Mouse (Mus musculus) liver, embryonic 16.5 days (tissue): Measurements from ENCODE around the gene Wbp1l. TPM values are rescaled to one million over a fixed set of nuclear protein-coding genes. Genes with fewer than 3 reads are reported as not detected.

Source experiments
- ATAC-seq: fragments of 200-750 bp; cut with Nextera tagmentation; 2 replicates; pipeline ENCODE4 v1.8.0; 2017; ENCODE audit warnings: low read depth, mild to moderate bottlenecking, moderate number of reproducible peaks, moderate library complexity
- H3K27ac ChIP-seq: fragments of 300-500 bp; sonication (generic); 2 replicates; pipeline ENCODE4 v1.5.1; 2014; ENCODE audit warnings: mild to moderate bottlenecking, low read length
- H3K27me3 ChIP-seq: fragments of 300-500 bp; sonication (generic); 2 replicates; pipeline ENCODE4 v1.6.1; 2014; ENCODE audit warnings: low read depth, low read length, mixed read lengths; ENCODE audit not compliant: control insufficient read depth, insufficient read depth
- H3K36me3 ChIP-seq: fragments of 300-500 bp; sonication (generic); 2 replicates; pipeline ENCODE4 v1.6.1; 2014; ENCODE audit warnings: mild to moderate bottlenecking; ENCODE audit not compliant: control insufficient read depth, insufficient read depth
- H3K4me1 ChIP-seq: fragments of 300-500 bp; sonication (generic); 2 replicates; pipeline ENCODE4 v1.6.1; 2014; ENCODE audit warnings: low read depth, low read length, mixed read lengths; ENCODE audit not compliant: control insufficient read depth
- H3K4me2 ChIP-seq: fragments of 300-500 bp; sonication (generic); 2 replicates; pipeline ENCODE4 v1.6.1; 2014; ENCODE audit warnings: low read depth, low read length, mixed read lengths
- H3K4me3 ChIP-seq: fragments of 300-500 bp; sonication (generic); 2 replicates; pipeline ENCODE4 v1.5.1; 2014; ENCODE audit warnings: low read depth, mild to moderate bottlenecking, low read length
- H3K9ac ChIP-seq: fragments of 300-500 bp; sonication (generic); 2 replicates; pipeline ENCODE4 v1.6.1; 2014; ENCODE audit warnings: low read depth, low read length
- H3K9me3 ChIP-seq: fragments of 300-500 bp; sonication (generic); replicated peaks from 2 replicates; pipeline ENCODE4 v1.6.1; 2016; ENCODE audit warnings: low read length; ENCODE audit not compliant: control insufficient read depth
- WGBS: fragments of 180-500 bp; shearing (Covaris S2); extraction: QIAGEN DNeasy Blood & Tissue Kit; methylation state at CpG from one replicate; pipeline ENCODE4 v1.1.7; 2014; ENCODE audit not compliant: insufficient replicate concordance; 5-methylcytosine and 5-hydroxymethylcytosine counted together
- polyA plus RNA-seq: library from polyadenylated mRNA; unstranded; fragments of >200 nt; fragmentation: Nextera tagmentation; extraction: Ambion mirVana; gene quantifications from 2 replicates; pipeline ENCODE4 v1.2.1, GENCODE M21; 2015

The Wbp1l gene
- polyA plus RNA-seq, 1 experiment from 2014 or later = 31.5 TPM

DNA sequence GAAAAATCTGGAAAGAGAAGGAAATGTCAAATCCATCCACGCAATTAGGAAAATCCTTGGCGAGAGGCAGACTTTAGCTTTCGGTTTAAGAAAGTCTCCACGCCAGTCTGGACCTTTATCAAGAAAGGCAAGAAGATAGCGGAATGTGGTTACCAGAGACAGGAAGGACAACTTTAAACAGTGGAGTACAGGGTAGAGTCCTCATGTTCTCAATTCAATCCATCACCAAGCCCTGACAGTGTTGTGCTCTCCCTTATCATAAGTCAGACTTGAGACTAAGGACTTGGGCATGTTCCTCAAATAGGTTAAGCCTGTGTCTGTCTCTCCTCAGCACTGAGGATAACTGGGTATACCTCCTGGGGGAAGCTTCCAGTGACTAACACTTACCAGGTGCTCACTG is 70.9 kb downstream of the Wbp1l start:
- H3K9ac ChIP-seq = no peak overlapping the region
- no peak overlapping the region for H3K27ac ChIP-seq
- no peaks in the 10 kb centered on the region for H3K9me3 ChIP-seq
- H3K4me3 ChIP-seq = no peak overlapping the region
- H3K27me3 ChIP-seq = no peaks in the 10 kb centered on the region
- H3K4me2 ChIP-seq = peak overlapping the region; percentile 18; the same call in 1 of the 2 replicates
- ATAC-seq = no peak
- no peaks in the 10 kb centered on the region for H3K36me3 ChIP-seq
- WGBS = 29% methylated on average over 5 of the region's 5 CpGs
- H3K4me1 ChIP-seq = peaks cover 14% of the 10 kb centered on the region

DNA sequence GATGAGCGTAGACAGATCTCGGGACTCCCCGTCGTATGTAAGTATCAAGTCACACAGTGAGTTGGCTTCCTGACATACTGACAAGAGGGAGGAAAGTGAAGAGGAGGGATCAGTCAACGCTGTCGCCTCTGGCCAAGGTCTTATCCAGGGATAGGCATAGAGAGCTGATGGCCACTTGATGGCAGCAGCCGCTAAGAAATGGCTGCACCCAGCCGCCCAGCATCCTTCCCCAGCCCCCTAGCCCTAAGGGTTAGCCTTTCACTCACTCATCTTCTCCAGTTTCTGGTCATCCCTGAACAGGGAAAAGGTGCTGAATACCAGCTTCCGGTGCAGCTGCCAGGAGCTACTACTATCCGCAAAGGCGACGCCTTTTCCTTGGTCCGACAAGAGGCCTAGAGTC is 71.8 kb downstream of the Wbp1l start:
- H3K36me3 ChIP-seq = no peaks in the 10 kb centered on the region
- H3K4me3 ChIP-seq = no peak overlapping the region
- H3K4me1 ChIP-seq = peaks cover 14% of the 10 kb centered on the region
- no peak overlapping the region for H3K4me2 ChIP-seq
- 23% methylated on average over 13 of the region's 13 CpGs for WGBS
- H3K27ac ChIP-seq = no peak overlapping the region
- H3K9ac ChIP-seq = no peak overlapping the region
- H3K9me3 ChIP-seq = no peaks in the 10 kb centered on the region
- H3K27me3 ChIP-seq = no peaks in the 10 kb centered on the region
- no peak for ATAC-seq

DNA sequence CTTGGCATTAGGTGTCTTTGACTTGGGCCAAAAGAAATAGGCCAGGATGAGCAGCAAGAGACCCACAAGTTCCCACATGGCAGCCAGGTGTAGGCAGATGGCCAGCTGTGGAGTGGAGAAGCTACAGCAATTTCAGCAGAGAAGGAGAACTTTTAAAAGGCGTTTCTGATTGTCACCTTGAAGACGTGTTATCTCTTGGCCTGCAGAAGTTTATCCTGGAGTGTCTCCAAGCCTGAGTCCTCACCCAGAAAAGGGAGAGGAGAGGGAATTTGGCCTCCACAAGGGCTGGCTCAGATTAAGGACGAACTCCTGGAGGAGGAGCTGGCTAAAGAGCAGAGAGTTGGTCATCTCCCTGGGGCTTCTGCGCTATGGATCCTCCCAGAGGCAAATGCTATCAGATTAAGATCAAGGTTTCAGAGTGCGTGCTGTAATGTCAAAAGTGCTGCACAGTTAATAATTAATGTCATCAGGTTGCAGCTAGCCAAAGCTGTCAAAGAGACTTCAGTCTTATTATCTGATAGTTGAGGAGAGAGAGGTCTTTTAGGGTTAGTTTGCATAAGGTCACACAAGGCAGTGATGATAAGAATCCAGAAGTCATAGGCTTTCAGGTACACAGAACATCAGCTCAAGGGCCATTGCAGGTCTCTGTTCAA is 74.0 kb downstream of the Wbp1l start, which contains the start of gene Cyp17a1:
Gene Cyp17a1 (minus strand): TSS at position 407 of the 653 bp plus-strand sequence.
- Histone ChIP-seq H3K4me3 (no peak within 1 kb of the TSS), H3K4me1 (peaks cover 14% of the 10 kb centered on the region), H3K27me3 (no peaks in the 10 kb centered on the region), H3K9me3 (no peaks in the 10 kb centered on the region), H3K27ac (no peak within 1 kb of the TSS), H3K4me2 (no peak within 1 kb of the TSS), H3K9ac (no peak within 1 kb of the TSS), H3K36me3 (no peaks in the 10 kb centered on the region)
- ATAC-seq = 0 out of 2 replicates have a peak, but pooled peaks have one; percentile 13
- 43% methylated on average over 5 of the region's 5 CpGs for WGBS

DNA sequence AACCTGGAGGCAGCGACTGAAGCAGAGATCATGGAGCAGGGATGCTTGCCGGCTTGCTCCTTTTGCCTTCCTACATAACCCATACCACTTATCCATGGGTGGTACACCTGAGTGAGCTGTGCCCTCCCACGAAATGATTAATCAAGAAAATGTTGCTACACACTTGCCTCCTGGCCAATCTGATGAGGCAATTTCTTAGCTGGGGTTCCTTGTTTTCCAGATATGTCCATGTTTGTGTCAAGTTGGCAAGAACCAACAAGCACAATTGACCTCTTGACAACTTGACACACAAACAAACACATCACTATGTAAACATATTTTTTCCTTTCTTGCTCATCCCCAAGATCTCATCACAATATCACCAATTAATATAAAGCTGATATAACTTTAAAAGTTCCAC is 76.8 kb downstream of the Wbp1l start:
- ATAC-seq = no peak
- no peak overlapping the region for H3K4me2 ChIP-seq
- H3K36me3 ChIP-seq = no peaks in the 10 kb centered on the region
- peaks cover 5% of the 10 kb centered on the region for H3K4me1 ChIP-seq
- no peak overlapping the region for H3K9ac ChIP-seq
- H3K27ac ChIP-seq = no peak overlapping the region
- H3K9me3 ChIP-seq = no peaks in the 10 kb centered on the region
- WGBS = 61% methylated on average over 3 of the region's 3 CpGs
- H3K4me3 ChIP-seq = no peak overlapping the region
- H3K27me3 ChIP-seq = no peaks in the 10 kb centered on the region

DNA sequence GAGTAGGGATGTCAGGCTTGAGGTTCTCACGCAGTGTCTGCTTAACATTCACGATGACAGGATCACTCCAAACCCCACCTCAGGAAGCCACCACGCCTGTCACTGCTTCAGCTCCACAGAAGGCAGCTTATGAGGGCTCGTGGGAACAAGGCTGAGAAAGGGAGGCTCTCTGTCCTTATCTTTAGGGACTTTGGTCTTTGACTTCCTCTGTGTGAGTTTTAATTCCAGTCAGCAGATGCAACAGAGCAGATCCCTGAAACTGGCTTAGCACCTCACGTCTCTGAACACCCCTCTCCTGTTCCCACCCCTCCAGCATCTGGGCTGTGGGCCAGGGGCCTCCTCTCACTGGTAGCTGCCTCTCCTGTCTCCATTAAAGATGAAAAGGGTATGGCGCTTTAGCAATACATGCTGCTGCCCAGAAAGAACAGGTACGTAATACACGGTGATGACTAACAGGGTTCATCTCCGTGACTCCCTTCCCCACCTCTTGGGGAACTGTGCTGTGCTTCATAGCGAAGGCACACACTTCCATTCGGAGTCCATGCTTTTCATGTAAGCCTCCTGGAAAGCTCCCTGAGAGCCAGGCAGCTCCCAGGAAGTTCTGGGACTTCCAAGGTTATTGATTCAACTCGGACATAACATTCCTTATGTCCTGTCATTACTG is 81.0 kb downstream of the Wbp1l start:
- H3K27ac ChIP-seq = no peak overlapping the region
- ATAC-seq = 0 out of 2 replicates have a peak, but pooled peaks have one; percentile 19
- no peaks in the 10 kb centered on the region for H3K4me1 ChIP-seq
- H3K36me3 ChIP-seq = no peaks in the 10 kb centered on the region
- no peak overlapping the region for H3K4me3 ChIP-seq
- no peaks in the 10 kb centered on the region for H3K9me3 ChIP-seq
- no peak overlapping the region for H3K9ac ChIP-seq
- no peaks in the 10 kb centered on the region for H3K27me3 ChIP-seq
- no peak overlapping the region for H3K4me2 ChIP-seq
- WGBS = 42% methylated on average over 12 of the region's 12 CpGs

DNA sequence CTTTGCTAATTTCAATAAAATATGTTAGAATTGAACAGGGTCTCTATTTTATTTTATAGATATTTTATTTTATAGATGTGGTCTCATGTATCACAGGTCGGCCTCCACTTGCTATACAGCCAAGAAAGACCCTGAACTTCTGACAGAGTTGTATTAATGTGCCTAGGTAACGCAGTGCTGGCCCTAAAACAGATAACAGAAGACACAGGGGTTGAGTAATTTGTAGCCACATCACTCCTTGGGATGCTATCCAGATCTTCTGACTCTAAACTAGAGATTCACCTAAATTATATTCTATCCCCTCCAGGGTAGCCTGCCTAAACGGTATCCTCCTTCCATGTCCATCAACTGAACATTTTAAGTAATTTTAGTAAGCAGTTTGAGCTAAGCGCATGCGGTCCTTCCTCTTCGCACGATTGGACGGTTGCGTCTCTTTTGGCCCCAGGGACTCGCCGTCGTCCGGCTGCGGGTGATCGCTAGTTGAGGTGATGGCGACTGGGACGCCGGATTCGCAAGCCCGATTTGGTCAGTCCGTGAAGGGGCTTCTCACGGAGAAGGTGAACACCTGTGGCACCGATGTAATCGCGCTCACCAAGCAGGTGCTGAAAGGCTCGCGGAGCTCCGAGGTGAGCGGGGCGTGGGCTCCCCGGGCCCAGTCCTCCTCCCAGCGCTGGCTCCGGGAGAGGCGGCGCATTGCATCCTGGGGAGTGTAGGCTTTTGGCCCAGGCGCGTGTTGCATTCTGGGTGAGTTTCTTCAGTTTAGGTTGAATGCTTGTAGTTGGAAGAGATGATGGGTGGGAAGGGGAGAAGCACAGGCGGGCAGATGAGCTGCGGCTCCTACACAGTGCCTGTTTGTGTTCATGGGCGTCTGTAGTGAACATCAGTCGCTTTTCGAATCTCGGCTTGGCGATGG is 90.8 kb downstream of the Wbp1l start, which contains the start of gene Borcs7:
Gene Borcs7 (plus strand): TSS at position 447 of the 913 bp plus-strand sequence.
- Histone ChIP-seq H3K27ac (peak within 1 kb of the TSS; percentile 67), H3K9me3 (no peaks in the 10 kb centered on the region), H3K36me3 (no peaks in the 10 kb centered on the region), H3K4me2 (peak within 1 kb of the TSS; percentile 79), H3K9ac (peak within 1 kb of the TSS; percentile 77), H3K4me1 (peaks cover 11% of the 10 kb centered on the region), H3K27me3 (no peaks in the 10 kb centered on the region), H3K4me3 (peak within 1 kb of the TSS; percentile 89)
- peak; percentile 94 for ATAC-seq
- 2% methylated on average over 44 of the region's 44 CpGs for WGBS

DNA sequence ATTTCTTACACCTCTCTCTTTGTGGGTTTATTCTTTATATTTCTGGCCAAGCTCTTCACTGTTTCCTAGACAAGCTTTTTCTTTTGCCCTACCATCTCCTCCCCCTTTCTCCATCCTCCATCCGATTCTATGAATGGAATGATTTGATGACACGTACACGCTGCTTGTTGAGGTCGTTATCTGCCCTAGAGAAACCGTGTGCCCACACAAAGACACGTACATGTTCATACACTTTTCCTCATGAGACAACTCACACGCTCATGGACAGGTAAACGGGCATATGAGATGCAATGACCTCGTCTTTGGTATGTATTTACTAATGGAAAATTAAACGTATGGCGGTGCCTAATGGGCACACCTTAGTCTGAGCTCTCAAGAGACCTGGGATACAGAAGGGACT is 91.5 kb downstream of the Wbp1l start:
- H3K4me2 ChIP-seq = peak overlapping the region; percentile 79
- no peaks in the 10 kb centered on the region for H3K36me3 ChIP-seq
- H3K9ac ChIP-seq = peak overlapping the region; percentile 77
- H3K4me1 ChIP-seq = peaks cover 11% of the 10 kb centered on the region
- peak overlapping the region; percentile 89 for H3K4me3 ChIP-seq
- H3K27ac ChIP-seq = no peak overlapping the region; the same call in none of the 2 replicates
- WGBS = 67% methylated on average over 11 of the region's 11 CpGs
- ATAC-seq = no peak
- H3K27me3 ChIP-seq = no peaks in the 10 kb centered on the region
- no peaks in the 10 kb centered on the region for H3K9me3 ChIP-seq

DNA sequence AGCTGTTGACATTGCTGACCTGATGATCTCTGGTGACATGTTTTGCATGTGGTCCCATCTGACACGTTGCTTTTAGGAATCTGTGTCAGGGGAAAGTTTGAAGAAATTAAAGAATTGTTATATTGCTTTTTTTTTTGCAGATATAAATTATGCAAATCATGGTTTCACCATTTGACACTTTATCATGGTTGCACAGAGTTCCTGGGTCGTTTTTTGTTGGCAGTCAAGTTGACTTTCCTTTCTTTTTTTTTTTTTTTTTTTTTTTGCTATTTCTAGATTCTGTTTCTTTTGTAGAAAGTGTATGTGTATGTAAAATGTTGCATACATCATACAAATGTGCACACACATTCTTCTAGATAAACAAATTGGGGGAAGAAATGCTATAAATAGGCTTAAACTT is 92.2 kb downstream of the Wbp1l start:
- Histone ChIP-seq H3K9me3 (no peaks in the 10 kb centered on the region), H3K4me3 (no peak overlapping the region), H3K4me2 (no peak overlapping the region), H3K9ac (no peak overlapping the region), H3K36me3 (no peaks in the 10 kb centered on the region), H3K27ac (no peak overlapping the region), H3K4me1 (peaks cover 11% of the 10 kb centered on the region), H3K27me3 (no peaks in the 10 kb centered on the region)
- ATAC-seq = no peak
- WGBS = 46% methylated on average over 2 of the region's 2 CpGs
